Mouse (Mus musculus) olfactory bulb, adult 2 months (tissue): ENCODE measurements at regions not wholly inside any gene's neighbourhood (a gene's known extent, or its start where the extent isn't known, plus 50 kb on each side); places are given as distances from the start of the nearest gene placed in this dataset.

Experiments
- CTCF ChIP-seq: fragments of 200-500 bp; IDR thresholded peaks from 2 replicates; pipeline ENCODE4 v1.5.1; 2012; ENCODE audit warnings: low read depth, mild to moderate bottlenecking, low read length, moderate library complexity; ENCODE audit not compliant: insufficient read depth
- POLR2A ChIP-seq: fragments of 200-500 bp; IDR thresholded peaks from 2 replicates; pipeline ENCODE4 v1.6.1; 2012; ENCODE audit warnings: mild to moderate bottlenecking, low read depth, low read length, moderate library complexity; ENCODE audit not compliant: insufficient read depth

DNA sequence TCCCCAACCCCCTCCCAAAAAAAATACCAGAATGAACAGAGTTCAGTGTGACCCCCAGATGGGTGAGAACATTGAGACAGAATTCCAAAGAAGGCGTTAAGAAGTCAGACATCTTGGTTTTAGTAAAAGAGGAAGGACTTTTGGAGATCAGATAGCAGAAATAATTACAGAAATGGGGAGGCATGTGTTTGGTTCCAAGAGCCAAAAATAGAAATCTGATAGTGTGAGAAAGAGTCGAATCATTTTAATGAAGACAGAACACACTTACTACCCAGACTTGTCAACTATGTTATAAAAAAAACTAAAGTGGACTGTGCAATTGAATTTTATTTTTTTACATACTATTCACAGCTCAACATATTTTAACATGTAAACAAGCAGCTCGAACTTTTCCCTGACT, 575.9 kb upstream of the Kdm8 start:
- TF ChIP-seq POLR2A (no peak), CTCF (no peak)
